Mouse (Mus musculus): ENCODE data around the gene Rps6ka4.

GRCm38 (mm10) chr19:6853903-6854302, 13.5 kb upstream of the Rps6ka4 start:
- TF ChIP-seq TAL1 (IDR thresholded peaks at IDR 0.05; ENCODE audit: low read length) (no peak), GATA1 (IDR thresholded peaks at IDR 0.05; ENCODE audit: low read length) (no peak)
